Comparison of ENCODE assay signal across 11 mouse cellular contexts in genomic region chr5:101091027-101091598, GRCm38 (mm10).
DNase-seq lines count a peak whose midpoint lies in the region; ATAC-seq lines count a peak whose summit lies in the region.
"Had no signal": no experiment of that assay in that cellular context is flagged by ENCODE, and none has a peak within 500 bp of the region (broad histone marks: within the 10 kb centered on the region; RNA-seq: fewer than 3 reads in every experiment).

No protein-coding gene starts in this region.

- no peaks in the 10 kb centered on the region for H3K9me3 ChIP-seq in heart, embryonic 12.5 days (replicated peaks)
- H3K9me3 ChIP-seq in midbrain, embryonic 13.5 days: no peaks in the 10 kb centered on the region
- no peaks in the 10 kb centered on the region for H3K9me3 ChIP-seq in midbrain, embryonic 10.5 days (replicated peaks)
- H3K9me3 ChIP-seq in hindbrain, embryonic 16.5 days (ENCODE audit: control insufficient read depth, low read length): no peaks in the 10 kb centered on the region
- H3K9me3 ChIP-seq: embryonic facial prominence, embryonic 15.5 days had no signal

- no peak for DNase-seq in heart, postnatal 4 days
- no peak for DNase-seq in midbrain, embryonic 10.5 days (ENCODE audit: low spot score)
- peak; percentile 71 for DNase-seq in retina, postnatal 1 day
- no peak for DNase-seq in adrenal gland, postnatal 4 days (ENCODE audit: low spot score in 2 of 2)
- no peak for DNase-seq in urinary bladder, postnatal 25 days (ENCODE audit: low spot score)
- DNase-seq: cerebellum, postnatal 14 days; thymus, postnatal 36 days had no signal

- H3K27me3 ChIP-seq in heart, embryonic 12.5 days (replicated peaks): no peaks in the 10 kb centered on the region
- H3K27me3 ChIP-seq in midbrain, embryonic 13.5 days: no peaks in the 10 kb centered on the region; the same call in 1 of the 2 replicates
- H3K27me3 ChIP-seq in midbrain, embryonic 10.5 days (ENCODE audit: low read depth, poor library complexity, severe bottlenecking): no peaks in the 10 kb centered on the region
- H3K27me3 ChIP-seq in hindbrain, embryonic 16.5 days (replicated peaks; ENCODE audit: control insufficient read depth, insufficient read depth, low read length): no peaks in the 10 kb centered on the region
- H3K27me3 ChIP-seq: embryonic facial prominence, embryonic 15.5 days had no signal

- no peak overlapping the region for H3K4me3 ChIP-seq in heart, embryonic 12.5 days
- 0 out of 2 replicates have a peak overlapping the region, but pooled peaks have one; percentile 3 for H3K4me3 ChIP-seq in midbrain, embryonic 13.5 days (replicated peaks)
- no peak overlapping the region for H3K4me3 ChIP-seq in midbrain, embryonic 10.5 days
- H3K4me3 ChIP-seq in hindbrain, embryonic 16.5 days (ENCODE audit: low read length): peak overlapping the region; percentile 7; the same call in 1 of the 2 replicates
- H3K4me3 ChIP-seq: embryonic facial prominence, embryonic 15.5 days had no signal

- 62% methylated on average over 21 of the region's 21 CpGs for WGBS in heart, embryonic 12.5 days
- WGBS in midbrain, embryonic 13.5 days: 42% methylated on average over 21 of the region's 21 CpGs
- WGBS in midbrain, embryonic 10.5 days: 81% methylated on average over 21 of the region's 21 CpGs
- 20% methylated on average over 21 of the region's 21 CpGs for WGBS in hindbrain, embryonic 16.5 days

- no peak overlapping the region for H3K27ac ChIP-seq in heart, embryonic 12.5 days (ENCODE audit: poor library complexity, severe bottlenecking)
- peak overlapping the region; percentile 78 for H3K27ac ChIP-seq in midbrain, embryonic 13.5 days
- no peak overlapping the region for H3K27ac ChIP-seq in midbrain, embryonic 10.5 days (replicated peaks)
- peak overlapping the region; percentile 49 for H3K27ac ChIP-seq in hindbrain, embryonic 16.5 days (ENCODE audit: low read depth, low read length)
- H3K27ac ChIP-seq: embryonic facial prominence, embryonic 15.5 days had no signal

- no peak overlapping the region for H3K9ac ChIP-seq in heart, embryonic 12.5 days
- H3K9ac ChIP-seq in midbrain, embryonic 13.5 days (replicated peaks): no peak overlapping the region
- H3K9ac ChIP-seq in hindbrain, embryonic 16.5 days (ENCODE audit: low read depth, low read length): peak overlapping the region; percentile 3; the same call in 1 of the 2 replicates
- H3K9ac ChIP-seq: embryonic facial prominence, embryonic 15.5 days had no signal

- H3K4me1 ChIP-seq in heart, embryonic 12.5 days (replicated peaks): peaks cover 12% of the 10 kb centered on the region
- peaks cover 17% of the 10 kb centered on the region for H3K4me1 ChIP-seq in midbrain, embryonic 13.5 days (replicated peaks)
- peaks cover 8% of the 10 kb centered on the region; the same call in 1 of the 2 replicates for H3K4me1 ChIP-seq in midbrain, embryonic 10.5 days
- H3K4me1 ChIP-seq in hindbrain, embryonic 16.5 days (ENCODE audit: control insufficient read depth, insufficient read depth, low read depth, low read length): peaks cover 11% of the 10 kb centered on the region
- H3K4me1 ChIP-seq: embryonic facial prominence, embryonic 15.5 days had no signal

- ATAC-seq in heart, embryonic 12.5 days (ENCODE audit: insufficient number of reproducible peaks, low FRiP score): peak; percentile 45; the same call in 1 of the 2 replicates
- ATAC-seq in midbrain, embryonic 13.5 days: peak; percentile 84
- peak; percentile 83 for ATAC-seq in hindbrain, embryonic 16.5 days

- no peaks in the 10 kb centered on the region for H3K36me3 ChIP-seq in heart, embryonic 12.5 days
- no peaks in the 10 kb centered on the region for H3K36me3 ChIP-seq in midbrain, embryonic 13.5 days
- no peaks in the 10 kb centered on the region for H3K36me3 ChIP-seq in midbrain, embryonic 10.5 days
- H3K36me3 ChIP-seq in hindbrain, embryonic 16.5 days (ENCODE audit: control insufficient read depth, insufficient read depth, low read length): no peaks in the 10 kb centered on the region
- H3K36me3 ChIP-seq: embryonic facial prominence, embryonic 15.5 days had no signal

- H3K4me2 ChIP-seq in heart, embryonic 12.5 days: peak overlapping the region; percentile 29; the same call in 1 of the 2 replicates
- H3K4me2 ChIP-seq in midbrain, embryonic 13.5 days (replicated peaks): peak overlapping the region; percentile 13
- peak overlapping the region; percentile 41 for H3K4me2 ChIP-seq in hindbrain, embryonic 16.5 days (ENCODE audit: low read length)
- H3K4me2 ChIP-seq: embryonic facial prominence, embryonic 15.5 days had no signal

Comparison
In these comparisons a context has a peak if more than half of its experiments do, and no peak if none do; other contexts are left out.
1. H3K27ac ChIP-seq: peak in midbrain, embryonic 13.5 days (single experiment) and hindbrain, embryonic 16.5 days (single experiment); none in heart, embryonic 12.5 days (single experiment) and midbrain, embryonic 10.5 days (single experiment).
2. H3K4me3 ChIP-seq: peak in midbrain, embryonic 13.5 days (single experiment) and hindbrain, embryonic 16.5 days (single experiment); none in heart, embryonic 12.5 days (single experiment) and midbrain, embryonic 10.5 days (single experiment).
3. Peak in every context shown above with its lines, with median percentiles within 50 percentile points of each other: ATAC-seq and H3K4me2 ChIP-seq.